Mouse (Mus musculus): Measurements from ENCODE around the gene Drd1. TPM values are rescaled to one million over a fixed set of nuclear protein-coding genes. Genes with fewer than 3 reads are reported as not detected.

Drd1 gene
- polyA plus RNA-seq, 1 experiment from 2014 or later = 0.41 TPM

GRCm38 (mm10) chr13:54033653-54034052 is 21.9 kb downstream of the Drd1 start:
- Histone ChIP-seq H3K36me3 (replicated peaks) (no peaks in the 10 kb centered on the region), H3K27ac (no peak overlapping the region), H3K9me3 (no peaks in the 10 kb centered on the region), H3K9ac (no peak overlapping the region), H3K4me1 (no peaks in the 10 kb centered on the region), H3K4me3 (replicated peaks) (no peak overlapping the region), H3K27me3 (no peaks in the 10 kb centered on the region), H3K4me2 (no peak overlapping the region)
- WGBS = 86% methylated on average over 4 of the region's 4 CpGs
- ATAC-seq (ENCODE audit: low FRiP score) = no peak

- ATAC-seq (ENCODE audit: low FRiP score) = no peak
- Histone ChIP-seq H3K4me1 (no peaks in the 10 kb centered on the region), H3K27me3 (no peaks in the 10 kb centered on the region), H3K27ac (no peak overlapping the region), H3K4me3 (replicated peaks) (no peak overlapping the region), H3K9ac (no peak overlapping the region), H3K36me3 (replicated peaks) (no peaks in the 10 kb centered on the region), H3K9me3 (no peaks in the 10 kb centered on the region), H3K4me2 (no peak overlapping the region)
- WGBS = 88% methylated on average over 7 of the region's 7 CpGs
Measured at GRCm38 (mm10) chr13:54027079-54027478, 28.4 kb downstream of the Drd1 start.

GRCm38 (mm10) chr13:54023311-54023710 is 32.2 kb downstream of the Drd1 start:
- Histone ChIP-seq H3K36me3 (replicated peaks) (no peaks in the 10 kb centered on the region), H3K9ac (no peak overlapping the region), H3K27ac (no peak overlapping the region), H3K4me2 (no peak overlapping the region), H3K4me3 (replicated peaks) (no peak overlapping the region), H3K9me3 (no peaks in the 10 kb centered on the region), H3K4me1 (no peaks in the 10 kb centered on the region), H3K27me3 (no peaks in the 10 kb centered on the region)
- 77% methylated on average over 5 of the region's 5 CpGs for WGBS
- ATAC-seq (ENCODE audit: low FRiP score) = no peak

GRCm38 (mm10) chr13:54008716-54009115 is 46.8 kb downstream of the Drd1 start:
- ATAC-seq (ENCODE audit: low FRiP score) = no peak
- H3K9me3 ChIP-seq = no peaks in the 10 kb centered on the region
- WGBS = 92% methylated on average over 4 of the region's 4 CpGs
- H3K36me3 ChIP-seq (replicated peaks) = no peaks in the 10 kb centered on the region
- no peaks in the 10 kb centered on the region for H3K27me3 ChIP-seq
- H3K4me2 ChIP-seq = no peak overlapping the region
- no peak overlapping the region for H3K4me3 ChIP-seq (replicated peaks)
- no peak overlapping the region for H3K9ac ChIP-seq
- H3K4me1 ChIP-seq = no peaks in the 10 kb centered on the region
- H3K27ac ChIP-seq = no peak overlapping the region

Other genes with a start within 250 kb of the Drd1 start
- gene Sfxn1, start 16.2 kb upstream of the Drd1 start, polyA plus RNA-seq (2016; fragmentation: Nextera tagmentation; extraction: Ambion mirVana) = 83.4 and 84.9 TPM in 2 replicates
- gene Hrh2, start 136.4 kb upstream of the Drd1 start, polyA plus RNA-seq (2016; fragmentation: Nextera tagmentation; extraction: Ambion mirVana) = not detected in 2 replicates